Mouse (Mus musculus): ENCODE data around the gene Ccdc30. TPM values are rescaled to one million over a fixed set of nuclear protein-coding genes. Genes with fewer than 3 reads are reported as not detected.

The Ccdc30 gene
- total RNA-seq, 2 experiments from 2014 or later = 0.34 TPM; not detected in 1

GRCm38 (mm10) chr4:119421191-119421590 lies 5.9 kb upstream of the Ccdc30 start:
- intact Hi-C loops (cut with DNase I) = loop anchor here (5.0 kb wide), 3 partner anchors 99 to 174 kb away; partner anchors contain the start of gene Ppih
- DNase-seq (ENCODE audit: low spot score) = no peak

GRCm38 (mm10) chr4:119417894-119418293 lies 2.6 kb upstream of the Ccdc30 start:
- intact Hi-C loops (cut with DNase I) = no loop called here
- DNase-seq (ENCODE audit: low spot score) = no peak

GRCm38 (mm10) chr4:119417270-119417669 lies 1.9 kb upstream of the Ccdc30 start:
- intact Hi-C loops (cut with DNase I) = no loop called here
- no peak for DNase-seq (ENCODE audit: low spot score)

GRCm38 (mm10) chr4:119412791-119413190 lies 2.5 kb downstream of the Ccdc30 start:
- no peak for DNase-seq (ENCODE audit: low spot score)
- intact Hi-C loops (cut with DNase I) = no loop called here

- DNase-seq (ENCODE audit: low spot score) = no peak
These were observed 3.3 kb downstream of the Ccdc30 start for GRCm38 (mm10) chr4:119411877-119412650.

GRCm38 (mm10) chr4:119403431-119403830 lies 11.9 kb downstream of the Ccdc30 start:
- intact Hi-C loops (cut with DNase I) = no loop called here
- DNase-seq (ENCODE audit: low spot score) = no peak

More at GRCm38 (mm10) chr4:119411877-119412650, 3.3 kb downstream of the Ccdc30 start:
- intact Hi-C loops (cut with DNase I) = no loop called here

GRCm38 (mm10) chr4:119400896-119401295 lies 14.4 kb downstream of the Ccdc30 start:
- no peak for DNase-seq (ENCODE audit: low spot score)
- intact Hi-C loops (cut with DNase I) = no loop called here

- DNase-seq (ENCODE audit: low spot score) = no peak
- intact Hi-C loops (cut with DNase I) = no loop called here
These were observed 16.6 kb downstream of the Ccdc30 start for GRCm38 (mm10) chr4:119398751-119399150.

GRCm38 (mm10) chr4:119390369-119390768 lies 25.0 kb downstream of the Ccdc30 start:
- intact Hi-C loops (cut with DNase I) = no loop called here
- no peak for DNase-seq (ENCODE audit: low spot score)

GRCm38 (mm10) chr4:119389184-119389583 lies 26.1 kb downstream of the Ccdc30 start:
- intact Hi-C loops (cut with DNase I) = no loop called here
- no peak for DNase-seq (ENCODE audit: low spot score)

- intact Hi-C loops (cut with DNase I) = no loop called here
- DNase-seq (ENCODE audit: low spot score) = no peak
These were observed 33.7 kb downstream of the Ccdc30 start for GRCm38 (mm10) chr4:119381471-119382190.

- intact Hi-C loops (cut with DNase I) = no loop called here
- DNase-seq (ENCODE audit: low spot score) = no peak
These were observed 45.9 kb downstream of the Ccdc30 start for GRCm38 (mm10) chr4:119369460-119369859.

GRCm38 (mm10) chr4:119366758-119367526 lies 48.4 kb downstream of the Ccdc30 start:
- DNase-seq (ENCODE audit: low spot score) = no peak
- intact Hi-C loops (cut with DNase I) = no loop called here

GRCm38 (mm10) chr4:119362231-119362630 lies 53.1 kb downstream of the Ccdc30 start:
- intact Hi-C loops (cut with DNase I) = no loop called here
- no peak for DNase-seq (ENCODE audit: low spot score)

GRCm38 (mm10) chr4:119359196-119359971 lies 55.9 kb downstream of the Ccdc30 start:
- no peak for DNase-seq (ENCODE audit: low spot score)
- intact Hi-C loops (cut with DNase I) = no loop called here

- intact Hi-C loops (cut with DNase I) = no loop called here
- DNase-seq (ENCODE audit: low spot score) = no peak
These were observed 69.8 kb downstream of the Ccdc30 start for GRCm38 (mm10) chr4:119345508-119345907.

GRCm38 (mm10) chr4:119338861-119339361 lies 76.4 kb downstream of the Ccdc30 start:
- DNase-seq (ENCODE audit: low spot score) = no peak
- intact Hi-C loops (cut with DNase I) = loop anchor here (2.0 kb wide), 1 partner anchor 92 kb away; no protein-coding TSS in a partner anchor

GRCm38 (mm10) chr4:119338422-119338821 lies 76.9 kb downstream of the Ccdc30 start:
- intact Hi-C loops (cut with DNase I) = loop anchor here (2.0 kb wide), 1 partner anchor 92 kb away; no protein-coding TSS in a partner anchor
- DNase-seq (ENCODE audit: low spot score) = no peak

GRCm38 (mm10) chr4:119333487-119333886 lies 81.8 kb downstream of the Ccdc30 start:
- no peak for DNase-seq (ENCODE audit: low spot score)
- intact Hi-C loops (cut with DNase I) = no loop called here
